Mouse (Mus musculus): ENCODE results near the gene Padi3.

Gene Padi3

GRCm38 (mm10) chr4:140815996-140816917 lies 5.8 kb upstream of the Padi3 start:
- DNase-seq (ENCODE audit: low spot score): no peak

GRCm38 (mm10) chr4:140815496-140815895 lies 5.0 kb upstream of the Padi3 start:
- no peak for DNase-seq (ENCODE audit: low spot score)

DNA sequence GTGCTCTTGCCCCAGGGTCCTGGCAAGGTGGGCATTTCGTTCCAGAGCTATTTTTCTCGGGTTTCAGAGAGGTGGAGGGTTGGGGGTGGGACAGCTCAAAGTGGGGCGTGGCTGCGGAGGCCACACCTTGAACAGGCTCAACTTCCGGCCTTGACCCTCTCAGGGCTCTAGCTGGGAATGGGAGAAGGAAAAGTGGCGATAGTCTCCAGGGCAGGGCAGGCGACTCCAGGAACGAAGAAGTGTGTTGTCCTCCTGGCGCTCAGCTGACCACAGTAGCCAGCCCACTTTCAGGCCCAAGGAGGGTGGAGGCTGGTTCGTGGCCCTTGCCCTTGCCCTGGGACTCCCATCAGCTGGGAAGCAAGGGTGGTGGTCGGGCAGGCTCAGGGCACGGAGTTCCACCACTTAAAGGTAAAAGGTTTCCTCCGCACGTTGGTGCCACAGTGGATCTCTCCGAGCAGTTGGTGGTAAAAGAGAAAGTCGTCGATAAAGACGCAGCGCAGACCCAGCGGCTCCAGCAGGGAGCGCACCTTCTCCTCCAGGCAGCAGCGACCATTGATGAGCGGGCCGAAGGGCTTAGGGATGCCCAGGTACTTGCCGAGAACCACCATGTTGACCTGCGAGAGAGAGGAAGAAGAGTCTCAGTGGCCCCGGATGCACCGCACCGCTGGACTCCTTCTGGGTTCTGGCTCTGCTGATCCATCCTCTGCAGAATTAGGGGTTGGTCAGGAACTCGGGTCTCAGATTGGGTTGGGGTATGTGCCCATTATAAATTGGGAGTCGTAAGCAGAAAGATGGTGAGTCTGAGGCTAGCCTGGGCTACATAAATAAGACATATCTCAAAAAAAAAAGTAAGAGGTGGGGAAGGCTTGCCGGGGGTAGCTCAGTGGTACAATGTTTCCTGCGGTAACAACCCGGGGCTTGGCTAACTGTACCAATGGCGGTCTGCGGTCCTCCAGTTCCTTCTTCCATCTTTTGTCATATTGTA lies 4.1 kb upstream of the Padi3 start:
- DNase-seq (ENCODE audit: low spot score): no peak

DNA sequence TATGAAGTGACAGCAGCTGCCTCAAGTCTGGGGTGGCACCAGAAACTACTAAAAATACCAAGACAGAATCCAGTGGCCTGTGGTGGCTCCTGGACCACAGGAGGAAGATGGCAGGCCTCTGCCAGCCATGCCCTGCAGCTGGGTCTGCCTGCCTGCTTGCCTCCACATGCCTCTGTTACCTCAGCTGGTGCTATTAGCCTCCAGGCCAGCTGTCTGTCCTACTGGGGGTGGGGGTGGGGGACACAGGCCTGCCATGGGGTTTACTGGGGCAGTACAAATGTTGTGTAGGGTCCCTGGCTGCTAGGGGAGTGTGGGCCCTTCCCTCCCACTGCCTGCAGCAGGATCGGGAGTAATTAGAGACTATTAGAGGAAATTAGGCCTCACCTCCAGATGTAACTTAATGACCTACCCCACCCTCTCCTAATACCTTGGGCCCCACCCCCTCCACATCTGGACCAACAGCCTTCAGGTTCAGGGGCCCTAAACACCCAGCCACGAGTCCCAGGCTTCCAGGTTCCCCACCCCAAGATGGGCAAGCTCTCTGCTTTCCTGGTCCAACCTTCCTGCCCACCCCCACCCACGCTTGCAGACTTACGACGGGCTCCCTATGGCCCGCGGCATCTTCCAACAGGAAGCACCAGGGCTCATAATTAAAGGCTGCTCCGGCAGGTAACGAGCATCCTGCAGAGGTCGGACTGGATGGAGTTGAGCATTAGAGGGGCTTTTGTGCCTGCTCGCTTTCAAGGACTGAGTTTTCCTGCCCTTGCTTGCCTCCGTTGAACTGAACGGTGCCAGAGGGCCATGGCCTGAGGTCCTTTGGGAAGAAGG lies 3.1 kb upstream of the Padi3 start:
- DNase-seq (ENCODE audit: low spot score): no peak

GRCm38 (mm10) chr4:140812609-140813008 lies 2.2 kb upstream of the Padi3 start:
- no peak for DNase-seq (ENCODE audit: low spot score)

- DNase-seq (ENCODE audit: low spot score): no peak
Measured at GRCm38 (mm10) chr4:140812191-140812590, 1.7 kb upstream of the Padi3 start.

- DNase-seq (ENCODE audit: low spot score): no peak
Measured at GRCm38 (mm10) chr4:140809118-140809517, 1.3 kb downstream of the Padi3 start.

DNA sequence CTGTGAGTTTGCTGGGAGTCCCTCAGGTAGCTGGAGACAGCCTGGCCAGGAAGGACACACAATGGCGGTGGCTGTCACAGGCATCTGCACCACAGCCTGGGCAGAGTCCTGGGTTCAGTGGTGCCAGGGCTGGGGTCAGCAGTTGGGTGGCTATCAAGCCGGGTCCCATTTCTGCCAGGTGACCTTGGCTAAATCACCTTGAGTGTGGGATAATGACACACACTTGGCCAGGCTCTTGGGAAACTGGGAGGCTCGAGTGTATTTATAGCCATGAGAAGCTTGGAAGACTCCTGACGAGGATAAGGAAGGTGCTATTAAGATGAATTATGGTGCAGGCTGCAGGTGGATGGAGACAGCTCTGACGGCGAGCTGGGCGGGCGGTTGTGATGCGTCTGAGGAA lies 5.8 kb downstream of the Padi3 start:
- no peak for DNase-seq (ENCODE audit: low spot score)

DNA sequence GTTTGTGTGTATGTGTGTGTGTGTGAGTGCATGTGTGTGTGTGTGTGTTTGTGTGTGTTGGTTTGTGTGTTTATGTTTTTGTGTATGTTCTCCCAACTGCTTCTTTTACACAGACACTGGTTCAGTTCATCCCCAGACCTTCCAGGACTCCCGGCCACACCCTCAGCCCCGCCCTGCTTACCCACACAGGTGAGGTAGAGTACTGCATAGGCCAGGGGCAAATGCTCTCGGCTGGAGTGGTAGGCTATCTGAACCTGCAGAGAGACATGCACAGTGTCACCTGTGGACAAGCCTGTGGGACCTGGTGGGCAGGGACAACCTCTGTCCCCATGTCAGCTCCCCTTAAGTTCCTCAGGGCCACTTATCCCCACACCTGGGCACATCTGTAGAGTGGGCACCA lies 9.1 kb downstream of the Padi3 start:
- no peak for DNase-seq (ENCODE audit: low spot score)

- DNase-seq (ENCODE audit: low spot score): no peak
Measured at GRCm38 (mm10) chr4:140796786-140797185, 13.7 kb downstream of the Padi3 start.

DNA sequence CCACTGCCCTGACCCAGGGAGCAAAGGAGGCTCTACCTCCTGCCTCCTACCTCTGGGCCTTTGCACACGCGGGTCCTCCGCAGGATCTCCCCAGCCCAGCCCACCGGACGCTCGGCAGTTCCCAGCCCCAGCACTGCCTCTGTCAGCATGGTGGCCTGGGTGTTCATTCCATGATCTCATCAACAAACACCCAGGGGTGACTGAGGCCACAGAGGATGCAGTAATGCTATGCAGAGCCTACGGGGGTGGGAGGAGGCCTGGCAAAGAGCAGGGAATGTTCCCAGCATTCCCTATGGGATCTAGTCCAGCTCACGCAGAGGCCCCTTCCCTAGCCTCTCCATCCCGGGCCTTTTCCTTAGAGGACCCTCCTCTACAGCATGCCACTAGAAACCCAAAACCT lies 15.8 kb downstream of the Padi3 start:
- DNase-seq (ENCODE audit: low spot score): no peak

GRCm38 (mm10) chr4:140793795-140794194 lies 16.7 kb downstream of the Padi3 start:
- DNase-seq (ENCODE audit: low spot score): no peak

GRCm38 (mm10) chr4:140792584-140792983 lies 17.9 kb downstream of the Padi3 start:
- DNase-seq (ENCODE audit: low spot score): no peak

DNA sequence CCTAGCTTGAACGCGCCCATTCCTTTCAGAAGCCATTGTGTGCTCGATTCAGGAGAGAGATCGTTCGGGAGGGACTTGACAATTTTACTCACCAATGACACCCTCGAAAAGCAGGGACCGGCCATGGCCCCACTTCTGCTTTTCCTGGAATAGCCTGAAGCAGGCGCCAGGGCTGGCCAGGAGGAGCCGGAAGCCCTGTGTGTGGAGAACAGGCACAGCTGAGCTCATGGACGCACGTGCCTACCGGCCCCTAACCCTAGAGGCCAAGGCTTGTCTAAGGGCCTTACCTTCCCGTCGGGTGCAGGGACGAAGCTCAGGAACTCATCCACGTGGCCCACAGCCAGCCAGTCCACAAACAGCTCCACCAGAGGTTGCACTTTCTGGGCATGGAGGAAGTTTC lies 19.4 kb downstream of the Padi3 start:
- DNase-seq (ENCODE audit: low spot score): no peak

DNA sequence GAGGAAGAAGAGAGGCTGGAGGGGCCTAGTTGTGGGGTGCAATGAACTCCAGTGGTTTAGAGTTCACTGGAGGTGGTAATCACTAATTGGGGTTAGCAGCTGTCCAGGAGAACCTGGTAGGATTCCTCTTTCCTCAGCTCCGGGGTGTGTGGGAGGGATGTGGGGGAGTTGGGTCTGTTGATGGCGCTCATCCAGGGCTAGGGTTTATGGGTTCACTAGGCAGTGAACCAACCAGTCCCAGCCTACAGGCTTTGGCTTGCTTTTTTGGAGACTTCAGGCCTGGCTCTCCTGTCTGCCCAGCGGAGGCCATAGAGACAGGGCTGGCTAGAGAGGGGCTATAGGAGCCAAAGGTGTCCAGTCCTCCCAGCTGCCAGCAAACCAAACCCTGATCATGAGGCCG lies 20.5 kb downstream of the Padi3 start:
- no peak for DNase-seq (ENCODE audit: low spot score)

- DNase-seq (ENCODE audit: low spot score): peak; percentile 59
Measured at GRCm38 (mm10) chr4:140788983-140789382, 21.5 kb downstream of the Padi3 start.

GRCm38 (mm10) chr4:140788264-140788663 lies 22.2 kb downstream of the Padi3 start:
- no peak for DNase-seq (ENCODE audit: low spot score)

- no peak for DNase-seq (ENCODE audit: low spot score)
Measured at GRCm38 (mm10) chr4:140787414-140787813, 23.0 kb downstream of the Padi3 start.

DNA sequence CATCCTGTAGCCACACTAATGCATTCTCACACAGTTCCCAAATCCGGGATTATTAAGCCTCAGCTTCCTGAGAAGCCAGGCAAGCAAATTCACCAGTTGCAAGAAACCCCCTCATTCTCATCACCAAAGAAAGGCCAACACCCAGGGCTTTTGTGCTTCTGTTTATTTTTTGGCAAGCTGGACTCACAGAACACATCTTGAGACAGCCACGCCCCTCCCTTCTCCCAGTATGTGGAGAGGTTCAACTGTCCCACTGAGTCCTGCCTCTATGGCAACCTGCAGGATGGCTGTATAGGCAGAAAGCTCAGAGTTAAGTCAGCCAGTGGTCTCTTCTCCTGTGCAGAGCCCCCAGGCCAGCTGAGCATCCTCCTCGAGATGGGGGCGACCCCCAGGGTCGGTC lies 25.2 kb downstream of the Padi3 start:
- no peak for DNase-seq (ENCODE audit: low spot score)

DNA sequence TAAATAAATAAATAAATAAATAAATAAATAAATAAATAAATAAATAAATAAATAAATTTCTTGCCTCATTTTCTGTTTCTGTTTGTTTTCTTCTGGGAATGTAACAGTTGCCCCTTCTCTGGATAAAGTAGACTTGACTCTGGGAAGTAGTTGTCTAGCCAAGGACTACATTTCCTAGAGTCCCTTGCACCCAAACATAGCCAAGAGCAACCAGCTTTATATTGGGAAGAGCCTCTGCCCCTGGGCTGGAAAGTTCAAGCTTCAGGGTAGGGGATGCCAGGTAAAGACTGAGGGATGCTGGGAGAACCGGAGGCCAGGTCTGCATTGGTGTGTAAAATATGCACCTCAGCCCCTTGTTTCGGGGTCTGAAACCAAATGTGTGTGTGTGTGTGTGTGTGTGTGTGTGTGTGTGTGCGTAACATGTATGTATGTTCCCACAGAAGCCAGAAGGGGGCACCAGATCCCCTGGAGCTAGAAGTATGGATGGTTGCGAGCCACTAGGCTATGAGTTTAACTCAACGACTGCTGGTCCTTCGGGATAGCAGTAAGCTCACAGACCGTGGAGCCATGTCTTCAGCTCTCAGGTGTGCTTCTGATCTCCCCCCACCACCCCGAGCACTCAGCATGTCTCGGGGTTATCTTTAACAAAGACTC lies 26.0 kb downstream of the Padi3 start:
- DNase-seq (ENCODE audit: low spot score): no peak

GRCm38 (mm10) chr4:140782821-140783220 lies 27.6 kb downstream of the Padi3 start:
- DNase-seq (ENCODE audit: low spot score): no peak
